Mouse (Mus musculus): Measurements from ENCODE around the gene Rasa2.

DNA sequence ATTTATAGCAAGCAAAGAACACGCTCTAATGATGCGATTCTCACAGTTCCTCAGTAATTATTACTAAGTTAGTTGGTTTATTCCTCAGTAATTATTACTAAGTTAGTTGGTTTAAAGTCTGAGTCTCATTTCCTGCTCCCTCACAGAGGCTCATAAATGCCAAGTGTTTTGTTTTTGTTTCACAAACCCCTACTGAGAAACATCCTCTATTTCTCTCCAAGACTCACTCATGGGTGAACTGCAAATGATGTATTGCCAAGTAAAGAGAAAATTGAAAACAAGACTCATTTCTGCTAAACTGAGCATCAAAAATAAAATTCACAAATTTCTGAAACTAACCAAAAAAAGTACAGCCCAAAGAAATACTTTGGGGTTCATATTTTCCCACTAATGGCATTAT, 47.9 kb downstream of the Rasa2 start:
- TF ChIP-seq CTCF (IDR thresholded peaks at IDR 0.05; ENCODE audit: control insufficient read depth, insufficient read depth, insufficient read length), result no peak
- no peak for TF ChIP-seq CEBPB (IDR thresholded peaks at IDR 0.05; ENCODE audit: low read depth)
- TF ChIP-seq USF1 (IDR thresholded peaks at IDR 0.05; ENCODE audit: low read depth), result no peak
- TF ChIP-seq MYOG (IDR thresholded peaks at IDR 0.05; ENCODE audit: control insufficient read depth, extremely low read depth, insufficient read length), result no peak
- no peak for TF ChIP-seq MYOD1 (IDR thresholded peaks at IDR 0.05; ENCODE audit: control insufficient read depth, insufficient read length, low read depth)
- no peak for TF ChIP-seq MAX (IDR thresholded peaks at IDR 0.05)
- TF ChIP-seq FOSL1 (IDR thresholded peaks at IDR 0.05; ENCODE audit: insufficient read depth, low read length, poor library complexity, severe bottlenecking), result no peak

Data from C2C12 (cell line).